Mouse (Mus musculus): ENCODE measurements around the gene Gm21887. TPM values are rescaled to one million over a fixed set of nuclear protein-coding genes. Genes with fewer than 3 reads are reported as not detected.
"Not testable (repeated sequence)": the region's sequence is repeated elsewhere in the genome, so short reads cannot be mapped to it uniquely, and the experiment has no call there.

Gene Gm21887
- polyA plus RNA-seq, 1 experiment from 2014 or later: 90.6 TPM

DNA sequence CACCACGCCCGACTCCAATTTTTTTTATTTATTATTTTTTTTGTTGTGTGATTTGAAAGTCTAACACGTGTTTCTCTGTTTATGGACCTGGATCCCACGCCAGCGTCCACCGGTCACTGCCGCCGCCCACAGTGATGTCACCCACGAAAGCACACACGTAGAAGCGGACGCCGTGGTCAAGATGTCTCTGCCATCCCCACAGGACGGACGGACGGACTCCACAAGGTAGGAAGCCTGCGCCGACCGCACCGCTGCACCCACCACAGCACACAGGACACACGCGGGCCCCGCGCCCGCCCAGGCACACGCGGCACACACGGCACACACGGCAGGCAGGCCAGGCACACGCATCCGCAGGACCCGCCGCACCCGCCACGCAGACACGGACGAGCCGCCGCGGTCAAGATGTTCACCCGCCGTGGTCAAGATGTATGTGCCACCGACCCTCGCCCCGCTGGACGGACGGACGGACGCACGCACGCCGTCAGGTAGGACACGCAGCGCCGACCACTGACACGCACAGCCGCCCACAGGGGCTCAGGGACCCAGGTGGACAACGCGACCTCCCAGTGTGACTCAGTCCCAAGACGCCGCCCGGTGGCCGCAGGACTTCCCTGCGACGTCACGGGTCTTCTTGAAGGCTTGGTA is 9.2 kb downstream of the Gm21887 start:
- ATAC-seq (ENCODE audit: low FRiP score, low TSS enrichment) (peak; percentile 92), DNase-seq (ENCODE audit: low spot score) (peak; percentile 73)
- Histone ChIP-seq H3K9me3 (ENCODE audit: control insufficient read depth, low read length) (peaks cover 14% of the 10 kb centered on the region), H3K36me3 (ENCODE audit: control insufficient read depth, insufficient read depth, low read length) (peaks cover 19% of the 10 kb centered on the region)
- not testable (repeated sequence) for H3K9ac ChIP-seq (ENCODE audit: low read length); H3K4me2 ChIP-seq (replicated peaks; ENCODE audit: low read depth); H3K27me3 ChIP-seq (ENCODE audit: control insufficient read depth, insufficient read depth, low read length); H3K27ac ChIP-seq (replicated peaks); H3K4me1 ChIP-seq (replicated peaks; ENCODE audit: control insufficient read depth, insufficient read depth); H3K4me3 ChIP-seq (ENCODE audit: low read depth, low read length)
- peak; percentile 47 for TF ChIP-seq CTCF (IDR thresholded peaks at IDR 0.05; ENCODE audit: low read depth)
- WGBS: 85% methylated on average over 55 of the region's 66 CpGs

DNA sequence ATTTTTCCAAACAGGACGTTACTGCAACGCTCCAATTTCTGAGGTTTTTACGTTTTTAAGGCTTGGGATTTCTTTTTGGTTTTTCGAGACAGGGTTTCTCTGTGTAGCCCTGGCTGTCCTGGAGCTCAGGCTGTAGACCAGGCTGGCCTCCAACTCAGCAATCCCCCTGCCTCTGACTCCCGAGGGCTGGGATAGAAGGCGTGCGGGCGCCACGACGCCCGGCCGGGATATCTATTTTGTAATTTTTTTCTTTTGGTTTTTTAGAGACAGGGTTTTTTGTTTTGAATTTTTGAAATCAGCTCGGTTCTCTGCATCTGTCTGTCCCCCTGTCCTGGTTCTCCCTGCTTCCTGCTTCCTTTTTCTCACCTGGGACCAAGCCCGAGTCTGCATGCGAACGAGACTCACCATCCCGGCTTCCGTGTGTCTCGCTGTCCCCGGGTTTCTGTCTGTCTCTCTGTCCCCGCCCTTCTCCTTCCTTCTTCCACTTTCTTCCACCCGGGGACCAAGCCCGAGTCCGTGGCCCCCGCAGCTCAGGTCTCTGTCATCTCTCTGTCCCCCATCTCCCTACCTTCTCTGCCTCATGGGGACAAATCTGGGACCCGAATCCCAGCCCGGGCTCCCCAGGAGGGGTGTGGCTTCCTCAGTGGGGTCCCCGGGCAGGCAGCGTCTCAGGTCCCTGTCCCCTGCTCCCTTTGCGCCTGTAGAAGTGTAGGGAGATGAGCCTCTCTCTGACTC is 9.9 kb downstream of the Gm21887 start:
- H3K9ac ChIP-seq (ENCODE audit: low read length); H3K4me2 ChIP-seq (replicated peaks; ENCODE audit: low read depth); H3K27ac ChIP-seq (replicated peaks); H3K4me1 ChIP-seq (replicated peaks; ENCODE audit: control insufficient read depth, insufficient read depth); H3K27me3 ChIP-seq (ENCODE audit: control insufficient read depth, insufficient read depth, low read length): not testable (repeated sequence)
- peak; percentile 64 for ATAC-seq (ENCODE audit: low FRiP score, low TSS enrichment)
- 0 out of 2 replicates have a peak overlapping the region, but pooled peaks have one; percentile 3 for H3K4me3 ChIP-seq (ENCODE audit: low read depth, low read length)
- DNase-seq (ENCODE audit: low spot score): peak; percentile 61
- peaks cover 19% of the 10 kb centered on the region for H3K36me3 ChIP-seq (ENCODE audit: control insufficient read depth, insufficient read depth, low read length)
- 85% methylated on average over 30 of the region's 30 CpGs for WGBS
- peaks cover 14% of the 10 kb centered on the region for H3K9me3 ChIP-seq (ENCODE audit: control insufficient read depth, low read length)

DNA sequence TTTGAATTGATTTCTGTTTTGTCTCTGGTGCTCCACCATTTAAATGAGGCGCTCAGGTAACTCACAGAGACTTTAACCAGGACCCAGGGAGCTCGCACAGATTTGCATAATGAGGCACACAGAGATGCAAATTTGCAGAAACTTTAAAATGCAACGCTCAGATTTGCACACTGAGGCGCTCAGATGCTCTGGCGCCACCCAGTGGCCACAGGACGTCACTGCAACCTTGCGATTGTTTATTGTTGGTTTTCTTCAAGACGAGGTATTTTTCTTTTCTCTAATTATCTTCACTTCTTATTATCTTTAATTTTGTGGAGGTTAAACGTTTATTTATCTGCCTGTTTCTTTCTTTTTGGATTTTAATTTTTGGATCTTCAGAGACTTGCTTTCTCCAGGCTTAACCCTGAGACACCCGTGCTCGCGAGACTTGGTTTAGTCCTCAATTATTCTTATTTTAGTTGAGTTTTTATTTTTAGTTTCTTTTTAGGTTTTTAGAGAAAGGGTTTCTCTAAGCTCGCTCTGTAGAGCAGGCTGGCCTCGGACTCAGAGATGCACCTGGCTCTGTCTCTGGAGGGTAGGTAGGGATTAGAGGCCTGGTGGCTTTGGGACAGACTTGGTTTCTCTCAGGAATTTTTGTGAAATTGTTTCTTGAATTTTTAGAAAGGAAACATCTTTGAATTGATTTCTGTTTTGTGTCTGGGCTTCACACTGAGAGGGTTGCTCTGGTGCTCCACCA is 10.7 kb downstream of the Gm21887 start:
- not testable (repeated sequence) for ATAC-seq (ENCODE audit: low FRiP score, low TSS enrichment); H3K9ac ChIP-seq (ENCODE audit: low read length); H3K4me1 ChIP-seq (replicated peaks; ENCODE audit: control insufficient read depth, insufficient read depth); DNase-seq (ENCODE audit: low spot score); H3K27me3 ChIP-seq (ENCODE audit: control insufficient read depth, insufficient read depth, low read length); H3K4me3 ChIP-seq (ENCODE audit: low read depth, low read length); H3K4me2 ChIP-seq (replicated peaks; ENCODE audit: low read depth); H3K27ac ChIP-seq (replicated peaks)
- Histone ChIP-seq H3K36me3 (ENCODE audit: control insufficient read depth, insufficient read depth, low read length) (peaks cover 19% of the 10 kb centered on the region), H3K9me3 (ENCODE audit: control insufficient read depth, low read length) (peaks cover 14% of the 10 kb centered on the region)
- TF ChIP-seq CTCF (IDR thresholded peaks at IDR 0.05; ENCODE audit: low read depth): peak; percentile 78
- WGBS: 59% methylated on average over 14 of the region's 14 CpGs

DNA sequence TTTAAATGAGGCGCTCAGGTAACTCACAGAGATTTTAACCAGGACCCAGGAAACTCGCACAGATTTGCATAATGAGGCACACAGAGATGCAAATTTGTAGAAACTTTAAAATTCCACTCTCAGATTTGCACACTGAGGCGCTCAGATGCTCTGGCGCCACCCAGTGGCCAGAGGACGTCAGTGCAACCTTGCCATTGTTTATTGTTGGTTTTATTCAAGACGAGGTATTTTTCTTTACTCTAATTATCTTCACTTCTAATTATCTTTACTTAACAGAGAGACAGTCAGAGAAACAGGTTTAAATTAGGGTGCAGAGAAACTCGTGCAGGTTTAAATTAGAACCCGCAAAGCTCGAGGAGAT is 11.2 kb downstream of the Gm21887 start:
- not testable (repeated sequence) for H3K9ac ChIP-seq (ENCODE audit: low read length); H3K4me3 ChIP-seq (ENCODE audit: low read depth, low read length); H3K4me1 ChIP-seq (replicated peaks; ENCODE audit: control insufficient read depth, insufficient read depth); H3K27ac ChIP-seq (replicated peaks); H3K4me2 ChIP-seq (replicated peaks; ENCODE audit: low read depth); H3K27me3 ChIP-seq (ENCODE audit: control insufficient read depth, insufficient read depth, low read length); ATAC-seq (ENCODE audit: low FRiP score, low TSS enrichment)
- peak; percentile 78 for DNase-seq (ENCODE audit: low spot score)
- peaks cover 14% of the 10 kb centered on the region for H3K9me3 ChIP-seq (ENCODE audit: control insufficient read depth, low read length)
- peak; percentile 99 for TF ChIP-seq CTCF (IDR thresholded peaks at IDR 0.05; ENCODE audit: low read depth)
- H3K36me3 ChIP-seq (ENCODE audit: control insufficient read depth, insufficient read depth, low read length): peaks cover 19% of the 10 kb centered on the region
- WGBS: 47% methylated on average over 9 of the region's 9 CpGs

DNA sequence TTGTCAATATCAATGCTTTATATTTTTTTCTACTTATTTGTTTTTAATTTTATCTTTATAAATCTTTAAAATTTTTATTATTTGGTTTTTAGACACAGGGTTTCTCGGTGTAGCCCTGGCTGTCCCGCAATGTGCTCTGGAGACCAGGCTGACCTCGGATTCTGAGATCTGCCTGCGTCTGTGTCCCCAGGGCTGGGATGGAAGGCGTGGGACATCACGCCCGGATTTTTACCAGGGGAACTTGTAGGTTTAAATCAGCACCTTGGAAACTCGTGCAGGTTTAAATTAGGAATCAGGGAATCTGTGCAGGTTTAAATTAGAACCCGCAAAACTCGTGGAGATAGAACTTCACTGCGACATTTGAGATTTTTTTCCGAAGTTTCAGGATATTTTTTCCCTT is 11.7 kb downstream of the Gm21887 start:
- 73% methylated on average over 12 of the region's 12 CpGs for WGBS
- peak; percentile 48 for DNase-seq (ENCODE audit: low spot score)

More for the DNA sequence above, 11.7 kb downstream of the Gm21887 start:
- H3K4me3 ChIP-seq (ENCODE audit: low read depth, low read length); H3K9ac ChIP-seq (ENCODE audit: low read length); H3K4me1 ChIP-seq (replicated peaks; ENCODE audit: control insufficient read depth, insufficient read depth); H3K27me3 ChIP-seq (ENCODE audit: control insufficient read depth, insufficient read depth, low read length); H3K27ac ChIP-seq (replicated peaks); ATAC-seq (ENCODE audit: low FRiP score, low TSS enrichment); H3K4me2 ChIP-seq (replicated peaks; ENCODE audit: low read depth): not testable (repeated sequence)
- Histone ChIP-seq H3K36me3 (ENCODE audit: control insufficient read depth, insufficient read depth, low read length) (peaks cover 19% of the 10 kb centered on the region), H3K9me3 (ENCODE audit: control insufficient read depth, low read length) (peaks cover 14% of the 10 kb centered on the region)

Data from stomach, postnatal 0 days (tissue).